Mouse (Mus musculus): Measurements from ENCODE around the gene Fam19a3. TPM values are rescaled to one million over a fixed set of nuclear protein-coding genes. Genes with fewer than 3 reads are reported as not detected.

The Fam19a3 gene
- total and polyA plus RNA-seq, 3 experiments, result 0.04 to 0.16 TPM; not detected in 1

- Histone ChIP-seq H3K4me3 (replicated peaks in 1 of 3; ENCODE audit: low read depth in 2 of 3, low read length in 2 of 3, poor library complexity in 1 of 3) (no peak overlapping the region), H3K4me1 (ENCODE audit: control insufficient read depth in 1 of 2, insufficient read depth in 2 of 2) (peaks cover under 1 to 13% of the 10 kb centered on the region in 2 experiments), H3K27ac (ENCODE audit: insufficient read depth, low read depth) (no peak overlapping the region), H3K27me3 (replicated peaks) (peaks cover 7% of the 10 kb centered on the region), H3K79me2 (replicated peaks; ENCODE audit: control insufficient read depth, extremely low read depth, insufficient read depth, poor library complexity, severe bottlenecking) (no peaks in the 10 kb centered on the region), H3K4me2 (ENCODE audit: insufficient read depth, low read depth, poor library complexity, severe bottlenecking) (peak overlapping the region; percentile 52), H3K36me3 (replicated peaks in 1 of 2; ENCODE audit: control insufficient read depth in 1 of 2, insufficient read depth in 1 of 2, low read length in 1 of 2) (no peaks in the 10 kb centered on the region), H3K9me3 (replicated peaks; ENCODE audit: low read length) (no peaks in the 10 kb centered on the region), H3K9ac (ENCODE audit: insufficient read depth, low read depth) (0 out of 2 replicates have a peak overlapping the region, but pooled peaks have one; percentile 1)
- in situ Hi-C loops (cut with MboI; ENCODE audit: low pct_ligation_motif_present, low pct_unique_long_range_greater_than_20kb, low sequenced_read_pairs) (no loop called here), dilution Hi-C loops (cut with MboI; ENCODE audit: extremely low pct_ligation_motif_present, extremely low pct_unique_long_range_greater_than_20kb, low sequenced_read_pairs) (no loop called here)
- no peak for DNase-seq (ENCODE audit: extremely low read depth)
- TF ChIP-seq RAD21 (IDR thresholded peaks at IDR 0.05; ENCODE audit: low read depth, low read length), result peak; percentile 31
- TF ChIP-seq MEF2A (IDR thresholded peaks at IDR 0.05; ENCODE audit: borderline replicate concordance, low read depth, low read length), result no peak
- peak in 1 of 2 experiments; percentile 61; a peak in 2 of 4 replicates for TF ChIP-seq CTCF (conservative IDR thresholded peaks at IDR 0.05 in 1 of 2, IDR thresholded peaks at IDR 0.05 in 1 of 2; ENCODE audit: low read depth in 2 of 2, low read length in 2 of 2)
- peak; percentile 34; the same call in 1 of the 2 replicates for TF ChIP-seq SMC3 (IDR thresholded peaks at IDR 0.05; ENCODE audit: low read depth, low read length)
These were observed 4.3 kb downstream of the Fam19a3 start for GRCm38 (mm10) chr3:104777342-104777741.

- Histone ChIP-seq H3K79me2 (replicated peaks; ENCODE audit: control insufficient read depth, extremely low read depth, insufficient read depth, poor library complexity, severe bottlenecking) (no peaks in the 10 kb centered on the region), H3K27ac (ENCODE audit: insufficient read depth, low read depth) (no peak overlapping the region), H3K4me3 (replicated peaks in 1 of 3; ENCODE audit: low read depth in 2 of 3, low read length in 2 of 3, poor library complexity in 1 of 3) (no peak overlapping the region), H3K9ac (ENCODE audit: insufficient read depth, low read depth) (no peak overlapping the region), H3K9me3 (replicated peaks; ENCODE audit: low read length) (no peaks in the 10 kb centered on the region), H3K4me2 (ENCODE audit: insufficient read depth, low read depth, poor library complexity, severe bottlenecking) (no peak overlapping the region), H3K36me3 (replicated peaks in 1 of 2; ENCODE audit: control insufficient read depth in 1 of 2, insufficient read depth in 1 of 2, low read length in 1 of 2) (no peaks in the 10 kb centered on the region), H3K27me3 (replicated peaks) (peaks cover 3% of the 10 kb centered on the region), H3K4me1 (ENCODE audit: control insufficient read depth in 1 of 2, insufficient read depth in 2 of 2) (peaks cover 0 to 9% of the 10 kb centered on the region in 2 experiments; a peak in 3 of 4 replicates)
- TF ChIP-seq CHD1 (IDR thresholded peaks at IDR 0.05; ENCODE audit: low read depth, low read length) (no peak), BHLHE40 (IDR thresholded peaks at IDR 0.05; ENCODE audit: low read depth, low read length) (no peak), POLR2A (IDR thresholded peaks at IDR 0.05; ENCODE audit: low read depth, low read length) (no peak), MEF2A (IDR thresholded peaks at IDR 0.05; ENCODE audit: borderline replicate concordance, low read depth, low read length) (no peak), CTCF (conservative IDR thresholded peaks at IDR 0.05 in 1 of 2, IDR thresholded peaks at IDR 0.05 in 1 of 2; ENCODE audit: low read depth in 2 of 2, low read length in 2 of 2) (no peak), ZC3H11A (IDR thresholded peaks at IDR 0.05; ENCODE audit: low read depth, low read length) (no peak), USF1 (IDR thresholded peaks at IDR 0.05; ENCODE audit: low read depth, low read length) (no peak), MXI1 (IDR thresholded peaks at IDR 0.05; ENCODE audit: low read depth, low read length) (no peak), TBP (conservative IDR thresholded peaks at IDR 0.05; ENCODE audit: low read depth, low read length) (no peak), ZKSCAN1 (IDR thresholded peaks at IDR 0.05; ENCODE audit: borderline replicate concordance, low read depth, low read length) (no peak), ZMIZ1 (IDR thresholded peaks at IDR 0.05; ENCODE audit: low read depth, low read length) (no peak), NRF1 (IDR thresholded peaks at IDR 0.05; ENCODE audit: low read depth, low read length) (no peak), MAX (IDR thresholded peaks at IDR 0.05; ENCODE audit: low read length) (no peak), RAD21 (IDR thresholded peaks at IDR 0.05; ENCODE audit: low read depth, low read length) (no peak), EP300 (IDR thresholded peaks at IDR 0.05; ENCODE audit: low read length) (no peak), JUND (conservative IDR thresholded peaks at IDR 0.05; ENCODE audit: low read depth, low read length) (no peak), PAX5 (IDR thresholded peaks at IDR 0.05; ENCODE audit: low read length) (no peak), CHD2 (IDR thresholded peaks at IDR 0.05; ENCODE audit: low read length) (no peak), SIN3A (IDR thresholded peaks at IDR 0.05; ENCODE audit: low read length) (no peak), ELF1 (IDR thresholded peaks at IDR 0.05; ENCODE audit: low read depth, low read length) (no peak)
- dilution Hi-C loops (cut with MboI; ENCODE audit: extremely low pct_ligation_motif_present, extremely low pct_unique_long_range_greater_than_20kb, low sequenced_read_pairs) (no loop called here), in situ Hi-C loops (cut with MboI; ENCODE audit: low pct_ligation_motif_present, low pct_unique_long_range_greater_than_20kb, low sequenced_read_pairs) (loop anchor here (5.0 kb wide), 1 partner anchor 56 kb away; no protein-coding TSS in a partner anchor)
- no peak for DNase-seq (ENCODE audit: extremely low read depth)
These were observed 8.3 kb downstream of the Fam19a3 start for GRCm38 (mm10) chr3:104773301-104773700.
